Mouse (Mus musculus) adrenal gland (tissue): Measurements from ENCODE around the gene Rpl10a.
"Not testable (repeated sequence)": the region's sequence is repeated elsewhere in the genome, so short reads cannot be mapped to it uniquely, and the experiment has no call there.

Experiments
- intact Hi-C: fragments of 180-260 bp; cut with DNase I; formaldehyde crosslinking; loops from one replicate; pipeline ENCODE4 v1.15.1; 2025

The Rpl10a gene

GRCm38 (mm10) chr17:28330232-28330546 lies 1.9 kb downstream of the Rpl10a start:
- intact Hi-C loops: no loop called here

- intact Hi-C loops: not testable (repeated sequence)
These were observed 2.3 kb downstream of the Rpl10a start for GRCm38 (mm10) chr17:28330590-28330989.

- intact Hi-C loops: no loop called here
These were observed 3.2 kb downstream of the Rpl10a start for GRCm38 (mm10) chr17:28331241-28332112.

GRCm38 (mm10) chr17:28332113-28332914 lies 4.0 kb downstream of the Rpl10a start:
- intact Hi-C loops: no loop called here

- intact Hi-C loops: no loop called here
These were observed 4.8 kb downstream of the Rpl10a start for GRCm38 (mm10) chr17:28332915-28333546.

GRCm38 (mm10) chr17:28335267-28335666 lies 7.0 kb downstream of the Rpl10a start:
- intact Hi-C loops: no loop called here

GRCm38 (mm10) chr17:28337547-28337946 lies 9.3 kb downstream of the Rpl10a start:
- intact Hi-C loops: no loop called here

GRCm38 (mm10) chr17:28340578-28340977 lies 12.3 kb downstream of the Rpl10a start:
- intact Hi-C loops: no loop called here

- intact Hi-C loops: no loop called here
These were observed 12.8 kb downstream of the Rpl10a start for GRCm38 (mm10) chr17:28341091-28341490.

GRCm38 (mm10) chr17:28344050-28344607 lies 15.9 kb downstream of the Rpl10a start:
- intact Hi-C loops: no loop called here

- intact Hi-C loops: no loop called here
These were observed 16.4 kb downstream of the Rpl10a start for GRCm38 (mm10) chr17:28344670-28345069.

GRCm38 (mm10) chr17:28345271-28345721 lies 17.0 kb downstream of the Rpl10a start:
- intact Hi-C loops: no loop called here

- intact Hi-C loops: no loop called here
These were observed 17.6 kb downstream of the Rpl10a start for GRCm38 (mm10) chr17:28345882-28346281.

GRCm38 (mm10) chr17:28347327-28347726 lies 19.1 kb downstream of the Rpl10a start:
- intact Hi-C loops: no loop called here

GRCm38 (mm10) chr17:28348211-28348610 lies 19.9 kb downstream of the Rpl10a start:
- intact Hi-C loops: no loop called here

GRCm38 (mm10) chr17:28349264-28349880 lies 21.1 kb downstream of the Rpl10a start:
- intact Hi-C loops: no loop called here

GRCm38 (mm10) chr17:28349901-28350465 lies 21.7 kb downstream of the Rpl10a start:
- intact Hi-C loops: no loop called here

- intact Hi-C loops: no loop called here
These were observed 22.4 kb downstream of the Rpl10a start, which contains the start of gene Tead3 for GRCm38 (mm10) chr17:28350466-28351352. TSS of gene Tead3 (minus strand) at chr17:28350817.

- intact Hi-C loops: no loop called here
These were observed 23.2 kb downstream of the Rpl10a start for GRCm38 (mm10) chr17:28351353-28351890.
